In genomic region chr7:45062239-45062835, GRCm38 (mm10) we compare ENCODE assay signal across 1 mouse cellular context.
A peak's percentile ranks its signal among the peaks of the same experiment; 100 is the strongest.
TF ChIP-seq lines count a peak whose summit lies in the region.

TSS of gene Nosip (plus strand) at chr7:45062429.
TSS of gene Prrg2 (minus strand) at chr7:45062677.

TF ChIP-seq in CH12.LX, 34 proteins besides CTCF, POLR2A, EP300 and RAD21 (continued from another document):
- TF ChIP-seq BHLHE40 (IDR thresholded peaks at IDR 0.05; ENCODE audit: low read depth, low read length) (peak; percentile 61), CHD2 (IDR thresholded peaks at IDR 0.05; ENCODE audit: low read length) (no peak), POLR2AphosphoS2 (IDR thresholded peaks at IDR 0.05; ENCODE audit: low read depth, low read length) (no peak; the same call in 1 of the 2 replicates), GABPA (IDR thresholded peaks at IDR 0.05; ENCODE audit: insufficient replicate concordance, low read depth, low read length) (no peak; the same call in 1 of the 2 replicates), PAX5 (IDR thresholded peaks at IDR 0.05; ENCODE audit: low read length) (no peak), JUND (conservative IDR thresholded peaks at IDR 0.05; ENCODE audit: low read depth, low read length) (no peak; the same call in 1 of the 2 replicates), USF2 (conservative IDR thresholded peaks at IDR 0.05; ENCODE audit: low read depth, low read length) (no peak), ELF1 (IDR thresholded peaks at IDR 0.05; ENCODE audit: low read depth, low read length) (peak; percentile 93), NRF1 (IDR thresholded peaks at IDR 0.05; ENCODE audit: low read depth, low read length) (no peak), HCFC1 (IDR thresholded peaks at IDR 0.05; ENCODE audit: low read depth, low read length) (peak; percentile 91), MEF2A (IDR thresholded peaks at IDR 0.05; ENCODE audit: borderline replicate concordance, low read depth, low read length) (peak; percentile 56), RCOR1 (conservative IDR thresholded peaks at IDR 0.05; ENCODE audit: low read depth, low read length) (no peak; the same call in 1 of the 2 replicates), ZKSCAN1 (IDR thresholded peaks at IDR 0.05; ENCODE audit: borderline replicate concordance, low read depth, low read length) (no peak), CHD1 (IDR thresholded peaks at IDR 0.05; ENCODE audit: low read depth, low read length) (no peak), JUN (IDR thresholded peaks at IDR 0.05; ENCODE audit: insufficient read depth, low read depth, low read length) (no peak), MXI1 (IDR thresholded peaks at IDR 0.05; ENCODE audit: low read depth, low read length) (peak; percentile 84), MAZ (IDR thresholded peaks at IDR 0.05; ENCODE audit: low read depth, low read length) (peak; percentile 96), MAX (IDR thresholded peaks at IDR 0.05; ENCODE audit: low read length) (peak; percentile 59; the same call in 1 of the 2 replicates)
